Mouse (Mus musculus): ENCODE measurements at regions not wholly inside any gene's neighbourhood (a gene's known extent, or its start where the extent isn't known, plus 50 kb on each side); places are given as distances from the start of the nearest gene placed in this dataset.

DNA sequence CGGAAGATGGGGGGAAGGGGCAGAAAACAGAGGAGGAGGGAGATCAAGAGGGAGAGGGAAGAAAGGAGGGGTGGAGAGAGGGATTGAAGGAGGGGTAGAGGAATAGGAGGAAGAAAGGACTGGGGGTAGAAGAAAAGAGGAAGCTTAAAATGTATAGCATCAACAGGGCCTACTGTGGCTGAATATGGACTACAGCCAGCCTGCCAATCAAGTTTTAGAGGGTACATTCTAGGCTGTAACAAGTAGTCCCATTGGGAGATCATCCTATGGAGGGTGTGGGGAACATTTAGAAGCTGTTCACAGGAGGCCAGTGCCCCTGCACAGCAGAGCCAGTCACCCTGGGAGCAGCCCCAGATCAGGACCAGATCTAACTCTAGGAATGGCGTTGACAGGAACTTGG is 535.6 kb upstream of the Lrrc6 start:
- no peak for DNase-seq (ENCODE audit: low spot score)
- no peak overlapping the region for H3K27ac ChIP-seq
- no peak overlapping the region for H3K9ac ChIP-seq
- no peaks in the 10 kb centered on the region for H3K36me3 ChIP-seq (replicated peaks; ENCODE audit: control insufficient read depth, insufficient read depth)
- no peak overlapping the region for H3K4me3 ChIP-seq (replicated peaks; ENCODE audit: low read length)
- H3K9me3 ChIP-seq (ENCODE audit: control insufficient read depth, low read length), result no peaks in the 10 kb centered on the region
- no peaks in the 10 kb centered on the region for H3K27me3 ChIP-seq (ENCODE audit: control insufficient read depth, insufficient read depth, low read length)
- H3K4me2 ChIP-seq (replicated peaks), result no peak overlapping the region
- H3K4me1 ChIP-seq (replicated peaks; ENCODE audit: control insufficient read depth, insufficient read depth, low read length), result 0 out of 2 replicates have a peak, but pooled peaks cover 5% of the 10 kb centered on the region
- WGBS, result 74% methylated on average over 2 of the region's 2 CpGs
- ATAC-seq (ENCODE audit: low FRiP score), result no peak

- Histone ChIP-seq H3K36me3 (replicated peaks; ENCODE audit: control insufficient read depth, insufficient read depth) (no peaks in the 10 kb centered on the region), H3K4me3 (replicated peaks; ENCODE audit: low read length) (no peak overlapping the region), H3K9me3 (ENCODE audit: control insufficient read depth, low read length) (no peaks in the 10 kb centered on the region), H3K4me1 (replicated peaks; ENCODE audit: control insufficient read depth, insufficient read depth, low read length) (no peaks in the 10 kb centered on the region), H3K4me2 (replicated peaks) (no peak overlapping the region), H3K27ac (no peak overlapping the region), H3K27me3 (ENCODE audit: control insufficient read depth, insufficient read depth, low read length) (no peaks in the 10 kb centered on the region), H3K9ac (no peak overlapping the region)
- WGBS, result 79% methylated on average over 2 of the region's 2 CpGs
- ATAC-seq (ENCODE audit: low FRiP score) (no peak), DNase-seq (ENCODE audit: low spot score) (no peak)
Measured at GRCm38 (mm10) chr15:67033936-67034335, 533.2 kb upstream of the Lrrc6 start.

- Histone ChIP-seq H3K36me3 (replicated peaks; ENCODE audit: control insufficient read depth, insufficient read depth) (no peaks in the 10 kb centered on the region), H3K9me3 (ENCODE audit: control insufficient read depth, low read length) (no peaks in the 10 kb centered on the region), H3K4me1 (replicated peaks; ENCODE audit: control insufficient read depth, insufficient read depth, low read length) (no peaks in the 10 kb centered on the region), H3K4me3 (replicated peaks; ENCODE audit: low read length) (no peak overlapping the region), H3K27me3 (ENCODE audit: control insufficient read depth, insufficient read depth, low read length) (no peaks in the 10 kb centered on the region), H3K9ac (no peak overlapping the region), H3K27ac (no peak overlapping the region), H3K4me2 (replicated peaks) (no peak overlapping the region)
- 88% methylated on average over 11 of the region's 11 CpGs for WGBS
- no peak for ATAC-seq (ENCODE audit: low FRiP score)
- no peak for DNase-seq (ENCODE audit: low spot score)
Measured at GRCm38 (mm10) chr15:67031866-67032526, 531.3 kb upstream of the Lrrc6 start.

GRCm38 (mm10) chr15:67030975-67031374 is 530.3 kb upstream of the Lrrc6 start:
- H3K4me2 ChIP-seq (replicated peaks), result no peak overlapping the region
- no peak overlapping the region for H3K9ac ChIP-seq
- no peaks in the 10 kb centered on the region for H3K9me3 ChIP-seq (ENCODE audit: control insufficient read depth, low read length)
- WGBS, result 86% methylated on average over 1 of the region's 1 CpGs
- H3K4me1 ChIP-seq (replicated peaks; ENCODE audit: control insufficient read depth, insufficient read depth, low read length), result no peaks in the 10 kb centered on the region
- no peak overlapping the region for H3K4me3 ChIP-seq (replicated peaks; ENCODE audit: low read length)
- DNase-seq (ENCODE audit: low spot score), result no peak
- H3K27me3 ChIP-seq (ENCODE audit: control insufficient read depth, insufficient read depth, low read length), result no peaks in the 10 kb centered on the region
- no peak for ATAC-seq (ENCODE audit: low FRiP score)
- no peaks in the 10 kb centered on the region for H3K36me3 ChIP-seq (replicated peaks; ENCODE audit: control insufficient read depth, insufficient read depth)
- no peak overlapping the region for H3K27ac ChIP-seq

- 75% methylated on average over 1 of the region's 1 CpGs for WGBS
- no peaks in the 10 kb centered on the region for H3K4me1 ChIP-seq (replicated peaks; ENCODE audit: control insufficient read depth, insufficient read depth, low read length)
- no peaks in the 10 kb centered on the region for H3K27me3 ChIP-seq (ENCODE audit: control insufficient read depth, insufficient read depth, low read length)
- no peak overlapping the region for H3K27ac ChIP-seq
- no peak overlapping the region for H3K9ac ChIP-seq
- H3K4me2 ChIP-seq (replicated peaks), result no peak overlapping the region
- DNase-seq (ENCODE audit: low spot score) (no peak), ATAC-seq (ENCODE audit: low FRiP score) (no peak)
- 0 out of 2 replicates have a peak, but pooled peaks cover under 1% of the 10 kb centered on the region for H3K9me3 ChIP-seq (ENCODE audit: control insufficient read depth, low read length)
- no peaks in the 10 kb centered on the region for H3K36me3 ChIP-seq (replicated peaks; ENCODE audit: control insufficient read depth, insufficient read depth)
- H3K4me3 ChIP-seq (replicated peaks; ENCODE audit: low read length), result no peak overlapping the region
Measured at GRCm38 (mm10) chr15:67028161-67028560, 527.5 kb upstream of the Lrrc6 start.

- no peaks in the 10 kb centered on the region for H3K36me3 ChIP-seq (replicated peaks; ENCODE audit: control insufficient read depth, insufficient read depth)
- no peak overlapping the region for H3K9ac ChIP-seq
- ATAC-seq (ENCODE audit: low FRiP score), result no peak
- H3K4me1 ChIP-seq (replicated peaks; ENCODE audit: control insufficient read depth, insufficient read depth, low read length), result no peaks in the 10 kb centered on the region
- H3K4me3 ChIP-seq (replicated peaks; ENCODE audit: low read length), result no peak overlapping the region
- no peak for DNase-seq (ENCODE audit: low spot score)
- no peaks in the 10 kb centered on the region for H3K27me3 ChIP-seq (ENCODE audit: control insufficient read depth, insufficient read depth, low read length)
- H3K4me2 ChIP-seq (replicated peaks), result no peak overlapping the region
- no peak overlapping the region for H3K27ac ChIP-seq
- H3K9me3 ChIP-seq (ENCODE audit: control insufficient read depth, low read length), result peaks cover 5% of the 10 kb centered on the region; the same call in 1 of the 2 replicates
- 90% methylated on average over 2 of the region's 2 CpGs for WGBS
Measured at GRCm38 (mm10) chr15:67027751-67028150, 527.0 kb upstream of the Lrrc6 start.

DNA sequence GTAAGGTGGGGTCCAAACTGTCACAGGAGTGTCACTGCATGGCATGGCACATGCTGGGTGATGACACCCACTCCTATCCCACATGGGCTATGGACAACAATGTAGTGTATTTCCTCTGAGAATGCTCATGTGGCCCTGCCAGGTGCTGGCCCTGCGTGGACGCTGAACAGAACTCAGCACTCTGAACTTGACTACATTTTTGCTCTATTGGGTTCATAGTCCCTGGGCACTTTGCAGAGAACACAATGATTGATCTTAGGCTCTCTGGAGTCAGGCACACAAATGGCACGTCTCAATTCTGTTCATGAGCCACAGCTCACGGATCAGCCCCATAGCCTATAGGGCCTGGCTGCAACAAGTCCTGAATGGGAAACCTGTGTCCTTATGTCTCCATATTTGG is 525.0 kb upstream of the Lrrc6 start:
- no peaks in the 10 kb centered on the region for H3K27me3 ChIP-seq (ENCODE audit: control insufficient read depth, insufficient read depth, low read length)
- peaks cover 6% of the 10 kb centered on the region; the same call in 1 of the 2 replicates for H3K9me3 ChIP-seq (ENCODE audit: control insufficient read depth, low read length)
- WGBS, result 86% methylated on average over 4 of the region's 4 CpGs
- DNase-seq (ENCODE audit: low spot score) (no peak), ATAC-seq (ENCODE audit: low FRiP score) (no peak)
- no peaks in the 10 kb centered on the region for H3K4me1 ChIP-seq (replicated peaks; ENCODE audit: control insufficient read depth, insufficient read depth, low read length)
- no peak overlapping the region for H3K9ac ChIP-seq
- H3K4me2 ChIP-seq (replicated peaks), result no peak overlapping the region
- no peak overlapping the region for H3K27ac ChIP-seq
- no peak overlapping the region for H3K4me3 ChIP-seq (replicated peaks; ENCODE audit: low read length)
- no peaks in the 10 kb centered on the region for H3K36me3 ChIP-seq (replicated peaks; ENCODE audit: control insufficient read depth, insufficient read depth)

- Histone ChIP-seq H3K9me3 (ENCODE audit: control insufficient read depth, low read length) (peaks cover 6% of the 10 kb centered on the region; the same call in 1 of the 2 replicates), H3K36me3 (replicated peaks; ENCODE audit: control insufficient read depth, insufficient read depth) (no peaks in the 10 kb centered on the region), H3K27me3 (ENCODE audit: control insufficient read depth, insufficient read depth, low read length) (no peaks in the 10 kb centered on the region), H3K4me2 (replicated peaks) (no peak overlapping the region), H3K4me3 (replicated peaks; ENCODE audit: low read length) (no peak overlapping the region), H3K27ac (no peak overlapping the region), H3K9ac (no peak overlapping the region), H3K4me1 (replicated peaks; ENCODE audit: control insufficient read depth, insufficient read depth, low read length) (no peaks in the 10 kb centered on the region)
- ATAC-seq (ENCODE audit: low FRiP score) (no peak), DNase-seq (ENCODE audit: low spot score) (no peak)
- WGBS, result 90% methylated on average over 2 of the region's 2 CpGs
Measured at GRCm38 (mm10) chr15:67024386-67024785, 523.7 kb upstream of the Lrrc6 start.

- Histone ChIP-seq H3K27ac (no peak overlapping the region), H3K4me1 (replicated peaks; ENCODE audit: control insufficient read depth, insufficient read depth, low read length) (no peaks in the 10 kb centered on the region), H3K4me3 (replicated peaks; ENCODE audit: low read length) (no peak overlapping the region), H3K36me3 (replicated peaks; ENCODE audit: control insufficient read depth, insufficient read depth) (no peaks in the 10 kb centered on the region), H3K4me2 (replicated peaks) (no peak overlapping the region), H3K27me3 (ENCODE audit: control insufficient read depth, insufficient read depth, low read length) (no peaks in the 10 kb centered on the region), H3K9me3 (ENCODE audit: control insufficient read depth, low read length) (peaks cover 6% of the 10 kb centered on the region; the same call in 1 of the 2 replicates), H3K9ac (no peak overlapping the region)
- no peak for ATAC-seq (ENCODE audit: low FRiP score)
- WGBS, result 88% methylated on average over 1 of the region's 1 CpGs
- DNase-seq (ENCODE audit: low spot score), result no peak
Measured at GRCm38 (mm10) chr15:67023081-67023480, 522.4 kb upstream of the Lrrc6 start.

DNA sequence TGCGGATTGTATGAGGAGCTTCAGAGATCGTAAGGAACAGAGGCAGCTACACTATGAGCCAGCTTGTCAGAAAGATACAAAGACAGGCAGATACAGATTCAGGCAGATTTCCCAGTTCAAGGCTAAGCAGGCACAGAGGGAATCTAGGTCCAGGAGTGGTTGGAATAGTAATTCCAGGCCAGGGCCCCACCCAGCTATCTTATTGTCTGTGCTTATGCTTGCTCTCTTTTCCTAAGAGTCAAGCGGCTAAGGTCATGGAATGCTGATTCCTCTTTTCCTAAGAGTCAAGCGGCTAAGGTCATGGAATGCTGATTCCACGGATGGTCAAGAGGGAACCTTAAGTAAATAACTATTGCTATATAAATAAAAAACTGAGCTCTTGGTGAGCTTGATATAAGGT is 520.7 kb upstream of the Lrrc6 start:
- ATAC-seq (ENCODE audit: low FRiP score) (no peak), DNase-seq (ENCODE audit: low spot score) (no peak)
- Histone ChIP-seq H3K9ac (no peak overlapping the region), H3K4me3 (replicated peaks; ENCODE audit: low read length) (no peak overlapping the region), H3K27ac (no peak overlapping the region), H3K4me1 (replicated peaks; ENCODE audit: control insufficient read depth, insufficient read depth, low read length) (no peaks in the 10 kb centered on the region), H3K4me2 (replicated peaks) (no peak overlapping the region), H3K27me3 (ENCODE audit: control insufficient read depth, insufficient read depth, low read length) (no peaks in the 10 kb centered on the region), H3K36me3 (replicated peaks; ENCODE audit: control insufficient read depth, insufficient read depth) (no peaks in the 10 kb centered on the region), H3K9me3 (ENCODE audit: control insufficient read depth, low read length) (peaks cover 6% of the 10 kb centered on the region; the same call in 1 of the 2 replicates)
- WGBS, result 90% methylated on average over 5 of the region's 5 CpGs

Data from hindbrain, embryonic 14.5 days (tissue).